33 mouse cellular contexts compared by ENCODE assay signal in the genomic region with DNA sequence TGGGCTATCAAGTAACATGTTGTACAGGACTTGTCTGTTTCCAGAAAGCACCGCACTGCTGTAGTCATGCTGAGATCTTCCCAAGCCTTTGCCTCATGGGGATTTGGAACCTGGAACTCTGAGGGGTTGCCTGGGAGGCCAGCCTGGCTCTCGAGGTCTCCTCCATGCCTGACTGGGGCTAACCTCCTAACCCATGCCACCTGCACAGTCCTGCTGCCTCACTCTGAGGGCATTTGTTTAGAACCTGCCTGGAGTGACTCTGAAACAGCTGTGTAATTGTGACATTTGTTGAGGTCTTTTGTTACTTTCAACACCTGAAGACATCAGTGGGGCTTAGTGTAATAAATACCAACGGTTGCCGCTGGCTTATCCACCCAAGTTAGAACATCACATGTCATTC. TPM values are rescaled to one million over a fixed set of nuclear protein-coding genes. Genes with fewer than 3 reads are reported as not detected.
DNase-seq lines count a peak whose midpoint lies in the region; ATAC-seq and TF ChIP-seq lines count a peak whose summit lies in the region.
"Had no signal": no experiment of that assay in that cellular context is flagged by ENCODE, and none has a peak within 500 bp of the region (broad histone marks: within the 10 kb centered on the region; RNA-seq: fewer than 3 reads in every experiment).

No protein-coding gene starts in this region.

- no peaks in the 10 kb centered on the region for H3K27me3 ChIP-seq in kidney, embryonic 15.5 days
- H3K27me3 ChIP-seq in embryonic facial prominence, embryonic 14.5 days (replicated peaks; ENCODE audit: control insufficient read depth, insufficient read depth, low read length) = no peaks in the 10 kb centered on the region
- H3K27me3 ChIP-seq: forebrain, embryonic 12.5 days; heart, embryonic 13.5 days had no signal

- no peak overlapping the region for H3K9ac ChIP-seq in kidney, embryonic 15.5 days
- no peak overlapping the region for H3K9ac ChIP-seq in embryonic facial prominence, embryonic 14.5 days (ENCODE audit: low read depth, low read length)
- H3K9ac ChIP-seq: forebrain, embryonic 12.5 days; heart, embryonic 13.5 days; hindbrain, embryonic 13.5 days; intestine, embryonic 15.5 days had no signal

- peak overlapping the region; percentile 28; the same call in 1 of the 2 replicates for H3K27ac ChIP-seq in kidney, embryonic 15.5 days
- H3K27ac ChIP-seq in embryonic facial prominence, embryonic 14.5 days (replicated peaks; ENCODE audit: low read depth, low read length) = no peak overlapping the region
- H3K27ac ChIP-seq in embryonic fibroblast, embryonic 13.5 days (ENCODE audit: insufficient read depth, low read length) = peak overlapping the region; percentile 48
- H3K27ac ChIP-seq: forebrain, embryonic 12.5 days; gastrocnemius, adult 2 months; hindbrain, embryonic 10.5 days; hindbrain, embryonic 13.5 days; intestine, embryonic 15.5 days had no signal

- H3K4me2 ChIP-seq in kidney, embryonic 15.5 days = no peak overlapping the region
- no peak overlapping the region for H3K4me2 ChIP-seq in embryonic facial prominence, embryonic 14.5 days (ENCODE audit: low read depth, low read length)
- H3K4me2 ChIP-seq: forebrain, embryonic 12.5 days; heart, embryonic 13.5 days; hindbrain, embryonic 13.5 days; intestine, embryonic 15.5 days had no signal

- no peak for TF ChIP-seq CTCF in embryonic fibroblast, embryonic 13.5 days (IDR thresholded peaks at IDR 0.05; ENCODE audit: borderline replicate concordance, insufficient read depth, low read length)

- TF ChIP-seq POLR2A in embryonic fibroblast, embryonic 13.5 days (IDR thresholded peaks at IDR 0.05; ENCODE audit: low read depth, low read length) = no peak

- H3K4me1 ChIP-seq in kidney, embryonic 15.5 days = peaks cover 24% of the 10 kb centered on the region
- H3K4me1 ChIP-seq in embryonic facial prominence, embryonic 14.5 days (ENCODE audit: control insufficient read depth, insufficient read depth, low read length) = 0 out of 2 replicates have a peak, but pooled peaks cover 3% of the 10 kb centered on the region
- peaks cover 1% of the 10 kb centered on the region; the same call in 1 of the 2 replicates for H3K4me1 ChIP-seq in embryonic fibroblast, embryonic 13.5 days (ENCODE audit: control insufficient read depth, insufficient read depth, low read length)
- H3K4me1 ChIP-seq: hindbrain, embryonic 10.5 days had no signal

- 35% methylated on average over 4 of the region's 4 CpGs for WGBS in kidney, embryonic 15.5 days
- WGBS in embryonic facial prominence, embryonic 14.5 days = 47% methylated on average over 4 of the region's 4 CpGs

- no peak overlapping the region for H3K4me3 ChIP-seq in kidney, embryonic 15.5 days (replicated peaks)
- no peak overlapping the region for H3K4me3 ChIP-seq in embryonic facial prominence, embryonic 14.5 days (ENCODE audit: low read depth, low read length)
- no peak overlapping the region for H3K4me3 ChIP-seq in embryonic fibroblast, embryonic 13.5 days (ENCODE audit: insufficient read depth, low read length)
- H3K4me3 ChIP-seq: forebrain, embryonic 12.5 days; gastrocnemius, adult 2 months; heart, embryonic 13.5 days; hindbrain, embryonic 10.5 days; hindbrain, embryonic 13.5 days; intestine, embryonic 15.5 days had no signal

- no peaks in the 10 kb centered on the region for H3K36me3 ChIP-seq in kidney, embryonic 15.5 days
- no peaks in the 10 kb centered on the region for H3K36me3 ChIP-seq in embryonic facial prominence, embryonic 14.5 days (ENCODE audit: control insufficient read depth, insufficient read depth, low read length)
- H3K36me3 ChIP-seq: forebrain, embryonic 12.5 days; heart, embryonic 13.5 days; hindbrain, embryonic 10.5 days; hindbrain, embryonic 13.5 days; intestine, embryonic 15.5 days had no signal

- no peaks in the 10 kb centered on the region for H3K9me3 ChIP-seq in kidney, embryonic 15.5 days (replicated peaks)
- no peaks in the 10 kb centered on the region for H3K9me3 ChIP-seq in embryonic facial prominence, embryonic 14.5 days (ENCODE audit: control insufficient read depth, low read length)
- H3K9me3 ChIP-seq: forebrain, embryonic 12.5 days; heart, embryonic 13.5 days; hindbrain, embryonic 10.5 days; hindbrain, embryonic 13.5 days; intestine, embryonic 15.5 days had no signal

- intact Hi-C loops in heart, postnatal 25 days (cut with DNase I) = no loop called here

- ATAC-seq in kidney, embryonic 15.5 days (replicated peaks; ENCODE audit: low FRiP score) = 0 out of 2 replicates have a peak, but pooled peaks have one; percentile 38
- peak; percentile 58; the same call in 1 of the 2 replicates for ATAC-seq in embryonic facial prominence, embryonic 14.5 days (ENCODE audit: low read depth)
- ATAC-seq: activated CD4-positive, CD25-positive, alpha-beta regulatory T cell, adult 4 months; forebrain, embryonic 16.5 days; hindbrain, embryonic 16.5 days had no signal

- peak; percentile 85 for DNase-seq in heart, adult 11 months
- no peak for DNase-seq in heart, postnatal 25 days (ENCODE audit: low spot score)
- DNase-seq in kidney, adult 18-20 months = no peak
- no peak for DNase-seq in embryonic facial prominence, embryonic 14.5 days (ENCODE audit: low spot score)
- no peak for DNase-seq in spleen, adult 18-20 months
- DNase-seq: adrenal gland, adult 8-10 months; adrenal gland, postnatal 25 days; cerebellum, adult 11-12 months; cerebellum, adult 8-10 months; cerebellum, postnatal 10 days; cerebellum, postnatal 36 days; embryo, embryonic 11 days; gastrocnemius, adult 2 months; gastrocnemius, postnatal 14 days; heart, adult 18-20 months; heart, postnatal 14 days; kidney, adult 11 months had no signal

RNA-seq across cellular contexts. Expression of gene F3, which starts 11.1 kb away (rescaled TPM):
- total RNA-seq in heart, postnatal 25 days (2021) = 10 to 100 TPM; 20.8 to 27.2 TPM
- 16.7 and 17.4 TPM in 2 replicates for polyA plus RNA-seq in kidney, embryonic 15.5 days (2015; fragmentation: Nextera tagmentation; extraction: Ambion mirVana)
- 22.3 and 25.7 TPM in 2 replicates for polyA plus RNA-seq in embryonic facial prominence, embryonic 14.5 days (2014; fragmentation: Nextera tagmentation; extraction: Ambion mirVana)
- 168 and 276 TPM in 2 replicates for polyA plus RNA-seq in embryonic fibroblast, embryonic 13.5 days (2011; ENCODE audit: insufficient read length, low read depth, missing spikeins)
- polyA plus RNA-seq: activated CD4-positive, CD25-positive, alpha-beta regulatory T cell, adult 4 months had no signal

RNA-seq across cellular contexts. Expression of gene 4930432M17Rik, which starts 41.7 kb away (rescaled TPM):
- total RNA-seq in heart, postnatal 25 days (2021) = not detected
- polyA plus RNA-seq in kidney, embryonic 15.5 days (2015; fragmentation: Nextera tagmentation; extraction: Ambion mirVana) = not detected in 2 replicates
- not detected in 2 replicates for polyA plus RNA-seq in embryonic facial prominence, embryonic 14.5 days (2014; fragmentation: Nextera tagmentation; extraction: Ambion mirVana)
- not detected in 2 replicates for polyA plus RNA-seq in embryonic fibroblast, embryonic 13.5 days (2011; ENCODE audit: insufficient read length, low read depth, missing spikeins)
- total RNA-seq: adrenal gland, adult 8-10 months; adrenal gland, postnatal 25 days; ES-E14; gastrocnemius, adult 2 months; gastrocnemius, postnatal 14 days; gastrocnemius, postnatal 4 days; heart, adult 18-20 months; heart, postnatal 14 days had no signal
- polyA plus RNA-seq: activated CD4-positive, CD25-positive, alpha-beta regulatory T cell, adult 4 months; brain, embryonic 14.5 days; cortical plate, adult 2 months; embryonic facial prominence, embryonic 11.5 days; forebrain, embryonic 12.5 days; forebrain, embryonic 16.5 days; heart, embryonic 13.5 days; heart, embryonic 16.5 days; hindbrain, embryonic 10.5 days; hindbrain, embryonic 13.5 days; hindbrain, embryonic 16.5 days; intestine, embryonic 15.5 days had no signal
